Mouse (Mus musculus): Measurements from ENCODE around the gene Chchd5.

The Chchd5 gene

DNA sequence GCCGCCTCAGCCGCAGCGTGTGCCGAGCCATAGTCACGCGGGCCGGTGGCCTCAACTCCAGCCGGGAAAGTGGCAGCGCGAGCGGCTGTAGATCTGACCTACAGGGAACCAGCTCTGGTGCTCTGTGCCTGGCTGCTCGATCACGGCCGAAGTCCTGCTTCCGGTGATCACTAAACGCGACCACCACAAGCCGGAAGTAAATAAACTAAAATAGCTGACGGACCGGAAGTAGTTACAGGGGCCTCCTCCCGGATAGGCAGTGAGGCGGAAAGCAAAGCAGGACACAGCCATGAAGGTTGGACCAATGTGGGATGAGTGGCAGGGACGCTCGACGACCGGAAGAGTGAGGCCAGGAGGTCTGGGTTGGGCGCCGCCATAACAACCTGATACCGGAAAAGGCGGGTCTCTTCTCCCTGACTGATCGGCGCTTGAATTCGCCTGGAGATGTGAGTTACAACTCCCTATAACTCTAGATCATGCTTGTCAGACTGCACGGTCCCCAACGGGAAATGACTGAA lies at the start of gene Chchd5:
Gene Chchd5 (plus strand): TSS at position 289 of the 518 bp plus-strand sequence.
- DNase-seq (ENCODE audit: low read depth, low spot score), result peak; percentile 91

DNA sequence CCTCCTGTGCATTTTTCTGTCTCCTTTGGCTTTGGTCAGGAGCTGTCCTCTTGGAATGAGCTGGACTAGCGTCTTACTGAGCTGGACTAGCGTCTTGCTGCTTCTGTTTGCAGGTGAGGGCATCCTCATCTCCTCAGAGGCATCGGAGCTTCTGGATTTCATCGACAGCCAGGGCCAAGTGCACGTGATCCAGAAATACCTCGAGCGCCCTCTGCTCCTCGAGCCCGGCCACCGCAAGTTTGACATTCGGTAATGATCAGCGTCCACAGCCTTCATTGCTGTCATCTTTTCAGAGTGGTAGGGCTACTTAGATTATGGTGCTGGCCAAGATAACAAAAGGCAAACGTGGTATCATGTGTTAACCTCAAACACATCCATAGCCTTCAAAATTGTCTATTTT lies 48.4 kb upstream of the Chchd5 start:
- no peak for DNase-seq (ENCODE audit: low read depth, low spot score)

DNA sequence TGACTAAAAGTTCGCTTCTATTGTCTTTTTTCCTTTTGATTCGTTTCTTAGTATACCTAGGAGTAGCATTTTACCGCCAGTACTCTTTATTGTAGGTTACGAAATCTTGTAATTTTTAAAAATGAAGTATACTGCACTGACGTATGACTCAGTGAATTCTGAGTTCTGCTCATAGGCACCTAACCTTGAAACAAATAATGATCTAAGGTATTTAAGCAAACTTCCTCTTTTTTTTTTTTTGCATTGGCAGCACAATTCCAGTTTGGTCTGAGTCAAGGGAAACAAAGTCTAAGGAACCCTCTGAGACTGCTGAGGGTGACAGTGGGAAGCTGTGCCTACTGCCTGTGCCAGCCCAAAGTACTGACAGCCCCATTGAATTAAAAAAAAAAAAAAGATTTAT lies 46.0 kb upstream of the Chchd5 start:
- DNase-seq (ENCODE audit: low read depth, low spot score), result no peak

DNA sequence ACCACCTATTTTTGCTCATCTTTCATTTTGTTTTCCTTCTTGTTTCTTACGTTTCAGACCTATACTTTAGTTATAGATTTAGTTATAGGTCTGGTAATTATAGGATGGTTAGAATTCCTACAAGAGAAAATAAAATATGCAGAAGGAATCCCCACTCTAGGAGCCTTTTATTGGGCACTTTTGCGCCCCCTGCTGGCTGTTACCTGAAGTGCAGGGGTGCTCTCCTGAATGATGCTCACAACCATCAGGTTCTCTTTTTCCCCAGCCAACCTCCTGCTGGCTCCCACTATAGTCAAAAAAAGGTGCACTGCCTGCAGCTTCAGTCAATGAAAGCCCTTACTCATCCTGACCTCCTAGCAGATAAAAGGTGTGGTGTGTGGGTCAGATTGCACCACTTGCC lies 44.5 kb upstream of the Chchd5 start:
- peak; percentile 43 for DNase-seq (ENCODE audit: low read depth, low spot score)

DNA sequence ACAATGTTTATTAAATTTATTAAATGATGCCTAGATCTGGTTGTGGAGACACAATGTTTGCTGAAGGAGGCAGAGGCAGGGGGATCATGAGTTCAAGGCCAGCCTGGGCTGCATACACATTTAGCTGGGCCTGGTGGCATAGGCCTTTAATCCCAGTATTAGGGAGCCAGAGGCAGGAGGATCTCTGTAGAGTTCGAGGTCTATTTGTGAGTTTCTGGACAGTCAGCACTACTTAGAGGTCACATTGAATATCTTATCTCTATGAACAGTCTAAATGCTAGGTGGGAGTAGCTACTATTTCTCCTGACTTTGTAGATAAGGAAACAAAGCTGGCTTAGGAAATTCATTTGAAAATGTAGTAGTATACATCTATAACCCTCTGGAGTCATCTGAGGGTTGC lies 42.0 kb upstream of the Chchd5 start:
- no peak for DNase-seq (ENCODE audit: low read depth, low spot score)

DNA sequence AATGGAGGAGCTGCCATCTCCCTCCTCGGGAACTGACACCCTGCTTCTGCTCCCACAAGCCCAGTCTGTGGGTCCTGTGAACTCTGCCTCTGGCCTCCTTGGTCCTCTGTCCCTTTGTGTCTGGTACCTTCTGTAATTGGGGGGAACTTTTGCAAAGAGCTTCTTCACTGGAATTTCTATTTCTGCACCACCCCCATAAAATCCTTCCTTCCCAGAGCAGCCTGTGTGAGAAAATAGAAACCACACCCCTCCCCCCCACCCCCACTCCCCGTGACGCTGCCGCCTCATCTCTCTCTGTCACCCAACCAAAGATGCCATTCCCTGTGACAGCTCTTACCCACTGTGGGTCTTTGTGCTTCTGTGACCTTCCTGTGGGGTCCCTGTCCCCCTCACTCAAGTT lies 39.1 kb upstream of the Chchd5 start:
- no peak for DNase-seq (ENCODE audit: low read depth, low spot score)

DNA sequence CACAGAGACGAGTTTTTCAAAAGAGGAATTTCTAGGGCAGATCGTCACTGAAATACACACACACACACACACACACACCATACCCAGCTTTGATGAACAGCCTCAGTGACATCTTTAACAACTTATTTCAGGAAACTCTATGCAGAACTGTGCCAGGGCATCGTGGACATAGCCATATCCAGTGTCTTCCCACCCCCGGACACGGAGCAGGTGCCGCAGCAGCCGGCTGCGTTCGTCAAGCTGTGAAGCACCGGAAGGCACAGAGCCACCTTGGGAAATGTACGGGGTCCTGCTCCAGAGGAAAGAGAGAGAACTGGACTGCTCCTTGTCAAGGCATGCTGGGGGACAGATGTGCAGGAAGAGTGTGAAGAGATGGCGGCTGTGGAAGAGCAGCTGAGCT lies 36.7 kb upstream of the Chchd5 start:
- no peak for DNase-seq (ENCODE audit: low read depth, low spot score)

DNA sequence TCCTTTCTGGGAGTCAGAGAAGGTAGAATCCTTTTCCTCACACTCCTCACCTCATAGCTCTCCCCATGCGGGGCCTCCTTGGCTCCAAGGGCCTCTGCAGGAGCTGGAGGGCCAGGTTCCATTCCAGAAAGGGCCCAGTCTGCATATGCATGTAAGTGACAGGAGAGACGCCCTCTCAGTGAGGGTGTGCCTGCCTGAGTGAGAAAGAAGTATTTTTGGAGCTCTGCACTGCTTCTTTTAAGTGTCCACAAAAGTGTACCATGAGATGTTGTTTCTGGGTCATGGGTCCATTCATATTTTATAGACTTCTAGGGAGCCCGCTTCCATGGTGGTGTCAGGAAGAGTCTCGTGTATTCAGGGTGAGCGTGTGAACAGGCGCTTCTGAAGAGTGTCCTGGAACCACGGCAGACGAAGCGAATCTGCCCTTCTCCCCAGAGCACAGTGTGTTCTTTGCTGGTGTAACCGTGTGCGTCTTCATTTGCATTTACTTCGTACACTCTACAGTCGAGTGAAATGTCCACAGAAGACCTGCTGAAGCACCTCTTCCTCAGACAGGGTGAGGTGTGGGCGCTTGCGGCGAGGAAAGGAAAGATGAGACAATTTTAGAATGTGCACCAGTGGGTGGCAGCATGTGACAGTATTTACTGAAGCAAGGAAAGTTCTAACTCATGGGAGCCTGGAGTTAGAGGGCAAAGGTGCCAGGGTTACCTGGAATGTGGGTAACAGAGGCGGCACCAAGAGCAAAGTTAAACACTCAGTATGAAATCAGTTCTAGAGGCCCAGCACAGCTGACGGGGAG lies 35.4 kb upstream of the Chchd5 start:
- DNase-seq (ENCODE audit: low read depth, low spot score), result no peak

DNA sequence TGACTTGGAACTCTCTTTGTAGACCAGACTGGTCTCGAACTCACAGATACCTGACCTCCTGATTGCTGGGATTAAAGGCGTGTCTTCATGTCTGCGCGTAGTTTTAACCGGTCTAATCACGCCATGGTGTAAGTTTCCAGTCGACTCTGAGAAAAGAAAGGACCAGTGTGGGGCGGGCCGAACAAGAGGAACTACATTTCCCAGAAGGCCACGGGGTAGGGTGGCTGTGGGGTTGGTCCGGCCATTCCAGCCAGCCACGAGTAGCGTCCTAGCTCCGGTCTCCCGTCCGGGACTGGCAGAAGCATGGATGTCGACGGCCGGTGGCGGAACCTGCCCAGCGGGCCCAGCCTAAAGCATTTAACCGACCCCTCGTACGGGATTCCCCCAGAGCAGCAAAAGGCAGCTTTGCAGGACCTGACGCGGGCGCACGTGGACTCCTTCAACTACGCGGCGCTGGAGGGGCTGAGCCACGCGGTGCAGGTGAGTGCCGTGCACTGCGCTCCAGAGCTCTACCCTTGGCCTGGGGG lies 28.7 kb upstream of the Chchd5 start, which contains the start of gene Polr1b:
Gene Polr1b (plus strand): TSS at position 212 of the 527 bp plus-strand sequence.
- peak; percentile 87 for DNase-seq (ENCODE audit: low read depth, low spot score)

DNA sequence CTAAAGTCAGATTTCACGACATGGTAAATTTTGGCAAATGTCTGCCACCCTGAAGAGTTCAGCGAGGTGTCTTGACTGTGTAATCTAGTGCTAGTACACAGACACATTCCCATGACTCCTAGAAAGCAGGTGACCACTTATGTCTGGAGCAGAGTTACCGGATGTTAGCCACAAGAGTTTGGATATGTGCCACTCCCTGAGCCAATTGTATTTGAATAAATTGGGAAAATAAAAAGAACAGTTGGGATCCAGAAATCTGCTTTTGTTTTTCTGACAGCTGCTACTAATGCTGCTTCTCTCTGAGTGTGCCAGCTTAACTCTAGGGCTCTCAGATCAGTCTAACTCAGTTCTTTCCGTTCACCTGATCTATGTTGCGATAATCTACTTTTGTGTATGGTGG lies 16.6 kb upstream of the Chchd5 start:
- no peak for DNase-seq (ENCODE audit: low read depth, low spot score)

DNA sequence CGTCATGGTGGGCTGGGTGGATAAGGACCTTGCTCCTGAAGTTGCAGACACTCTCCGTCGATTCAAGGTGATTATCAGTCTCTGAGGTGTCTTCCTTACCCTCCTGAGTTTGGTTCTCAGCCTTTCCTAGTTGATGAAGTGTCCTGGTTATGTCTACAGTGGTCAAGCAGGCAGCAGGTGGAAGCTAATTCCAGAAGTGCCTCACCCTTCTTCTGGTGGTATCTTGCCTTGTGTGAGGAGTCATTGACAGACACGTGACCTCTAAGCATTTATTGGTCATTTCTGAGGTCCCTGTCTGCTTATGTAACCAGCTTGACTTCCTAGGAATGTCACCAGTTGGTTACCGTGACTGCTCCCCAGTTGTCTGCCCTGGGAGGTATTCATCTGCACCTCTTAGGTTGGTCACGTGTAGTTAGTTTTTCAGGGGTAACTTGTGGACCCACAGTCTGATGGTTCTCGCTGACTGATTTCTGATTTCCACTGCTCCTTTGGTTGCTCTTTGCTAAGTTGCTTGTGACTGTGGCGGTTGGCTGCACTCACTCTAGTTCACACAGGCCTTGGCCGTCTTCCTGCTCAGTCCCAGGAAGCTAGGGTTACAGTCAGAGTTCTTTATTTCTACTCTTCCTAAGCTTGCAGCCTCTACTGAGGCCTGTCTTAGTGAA lies 13.7 kb upstream of the Chchd5 start:
- no peak for DNase-seq (ENCODE audit: low read depth, low spot score)

DNA sequence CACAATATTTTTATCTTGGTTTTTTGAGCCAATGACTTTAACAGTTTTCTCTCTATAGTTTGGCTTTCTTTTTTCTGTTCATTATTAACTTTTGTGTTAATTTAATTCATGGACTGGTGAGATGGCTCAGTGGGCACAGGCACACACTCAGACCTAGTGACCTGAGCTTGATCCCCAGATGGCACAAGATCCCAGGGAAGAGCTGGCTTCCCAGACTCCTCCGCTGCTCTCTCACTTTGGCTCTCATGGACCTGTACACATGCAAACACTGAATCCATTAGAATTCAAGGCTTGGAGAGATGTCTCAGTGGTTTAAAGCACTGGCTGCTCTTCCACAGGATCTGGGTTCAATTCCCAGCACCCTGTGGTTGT lies 13.1 kb upstream of the Chchd5 start:
- DNase-seq (ENCODE audit: low read depth, low spot score), result no peak

DNA sequence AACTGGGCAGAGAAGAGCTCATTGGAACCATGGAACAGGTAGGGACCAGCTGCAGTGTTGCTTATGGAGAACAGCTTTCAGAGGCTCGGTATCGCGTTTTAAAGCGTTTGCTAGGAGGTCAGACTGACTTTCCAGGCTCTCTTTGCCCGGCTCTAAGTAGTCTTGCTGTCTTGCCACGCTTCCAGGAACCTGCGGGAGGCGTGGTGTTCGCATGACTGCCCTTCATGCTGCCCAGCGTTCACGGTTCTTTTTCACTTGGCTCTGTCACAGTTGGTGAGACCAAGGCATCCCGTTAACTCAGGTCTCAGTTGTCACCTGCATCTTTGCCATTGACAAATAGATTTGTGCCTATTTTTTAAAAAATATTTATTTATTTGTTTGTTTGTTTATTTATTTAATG lies 11.4 kb upstream of the Chchd5 start:
- no peak for DNase-seq (ENCODE audit: low read depth, low spot score)

DNA sequence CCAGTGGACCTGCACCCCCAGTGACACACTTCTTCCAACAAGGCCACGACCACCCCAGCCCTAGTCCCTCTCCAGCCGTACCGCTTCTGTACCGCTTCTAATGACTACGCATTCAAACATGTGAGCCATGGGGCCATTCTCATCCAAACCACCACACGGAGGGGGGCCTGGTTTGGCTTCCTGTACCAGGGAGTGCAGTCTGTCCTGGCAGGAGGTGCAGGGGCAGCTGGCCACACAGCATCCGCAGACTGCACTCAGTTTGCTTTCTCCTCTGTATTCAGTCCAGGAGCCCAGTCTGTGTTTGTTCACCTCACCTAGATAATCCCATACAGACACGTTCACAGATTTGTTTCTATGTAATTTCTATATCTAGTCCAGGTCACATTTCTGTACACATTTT lies 7.5 kb upstream of the Chchd5 start:
- DNase-seq (ENCODE audit: low read depth, low spot score), result no peak

DNA sequence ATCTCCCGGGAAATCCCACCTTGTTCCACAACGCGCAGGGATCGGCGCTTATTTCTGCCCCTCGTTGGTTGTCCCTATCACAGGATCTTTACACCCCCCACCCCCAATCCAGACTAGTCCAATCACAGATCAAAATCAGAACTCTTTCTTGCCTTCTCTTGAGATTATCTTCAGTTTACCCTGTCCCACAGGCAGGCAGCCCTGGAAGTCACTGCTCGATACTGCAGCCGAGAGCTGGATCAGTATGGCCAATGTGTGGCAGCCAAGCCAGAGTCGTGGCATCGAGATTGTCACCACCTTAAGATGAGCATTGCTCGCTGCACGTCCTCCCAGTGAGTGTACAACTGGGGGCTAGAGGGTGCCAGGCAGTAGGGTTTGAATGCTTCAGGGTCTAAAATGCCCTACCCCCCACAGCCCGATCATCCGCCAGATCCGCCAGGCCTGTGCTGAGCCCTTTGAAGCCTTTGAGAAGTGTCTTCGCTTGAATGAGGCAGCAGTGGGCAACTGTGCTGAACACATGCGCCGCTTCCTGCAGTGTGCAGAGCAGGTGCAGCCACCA lies 566 bp downstream of the Chchd5 start:
- no peak for DNase-seq (ENCODE audit: low read depth, low spot score)

DNA sequence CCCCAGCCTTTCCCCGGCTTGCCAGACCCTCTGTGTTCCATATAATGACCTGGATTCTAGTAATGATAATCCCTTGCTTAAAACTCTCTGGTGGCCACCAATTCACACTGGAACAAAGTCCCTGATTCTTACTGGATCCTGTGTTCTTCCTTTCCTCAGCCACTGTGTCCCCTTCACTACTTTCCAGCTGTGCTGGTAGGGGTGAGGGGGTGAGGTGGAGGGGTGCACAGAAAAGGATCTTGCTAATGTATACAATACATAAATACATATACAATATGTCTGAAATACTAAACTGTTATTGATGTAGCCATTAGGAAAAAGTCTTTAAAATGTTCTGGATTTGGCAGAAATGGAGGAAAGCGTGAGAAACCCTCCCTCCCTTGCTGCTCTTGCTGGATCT lies 1.3 kb downstream of the Chchd5 start:
- no peak for DNase-seq (ENCODE audit: low read depth, low spot score)

DNA sequence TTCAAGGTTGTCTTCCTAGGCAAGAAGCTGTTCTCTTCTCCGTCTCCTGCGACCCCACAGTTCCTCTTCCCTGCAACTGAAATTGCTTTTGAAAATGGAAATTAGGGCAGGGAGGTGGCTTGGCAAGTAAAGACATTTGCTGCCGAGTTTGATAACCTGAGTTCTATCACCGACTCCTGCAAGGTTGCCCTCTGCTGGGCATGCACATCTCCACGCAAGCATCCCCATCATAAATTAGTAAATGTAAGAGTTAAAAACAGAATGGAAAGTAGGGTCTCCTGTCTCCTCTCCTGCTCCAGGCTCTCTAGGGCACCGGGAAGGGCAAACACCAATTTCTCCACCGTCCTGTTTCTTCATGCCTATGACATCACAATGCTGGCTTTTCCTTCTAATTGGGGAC lies 2.7 kb downstream of the Chchd5 start:
- no peak for DNase-seq (ENCODE audit: low read depth, low spot score)

DNA sequence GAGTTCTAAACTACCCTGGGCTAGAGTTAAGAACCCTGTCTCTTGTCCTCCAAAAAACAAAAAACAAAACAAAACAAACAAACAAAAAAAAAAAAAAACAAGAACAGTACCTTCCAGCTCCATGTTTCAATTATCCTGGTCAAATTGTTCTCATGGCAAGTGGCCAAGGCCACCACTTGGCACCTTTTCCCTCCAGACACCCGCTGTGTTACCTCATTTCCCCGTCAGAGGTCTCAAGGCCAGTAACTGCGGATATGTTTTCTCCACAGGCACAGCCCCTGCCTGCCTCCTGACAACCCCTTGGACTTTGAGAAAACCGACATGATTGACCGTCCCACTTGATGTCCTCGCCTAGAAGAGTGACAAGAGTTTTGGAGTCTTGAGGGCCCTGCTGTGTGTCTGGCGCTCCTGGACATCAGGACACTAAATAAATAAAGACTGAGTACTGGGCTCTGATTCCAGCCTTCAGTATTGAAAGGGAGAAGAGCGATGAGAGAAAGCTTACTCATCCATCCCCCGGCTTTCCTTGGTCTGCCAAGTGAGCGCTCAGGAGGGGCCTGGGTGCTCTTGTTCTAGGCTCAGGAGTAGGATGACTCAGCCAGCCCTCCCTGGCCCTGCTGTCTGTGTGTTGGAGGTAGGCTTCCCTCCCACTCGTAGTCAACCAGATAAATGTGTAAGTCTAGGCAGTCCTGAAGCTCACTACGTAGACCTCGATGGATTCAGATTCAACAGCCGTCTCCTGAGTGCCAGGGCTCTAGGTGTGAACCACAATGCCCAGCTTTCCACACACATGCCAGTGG lies 3.7 kb downstream of the Chchd5 start:
- no peak for DNase-seq (ENCODE audit: low read depth, low spot score)

DNA sequence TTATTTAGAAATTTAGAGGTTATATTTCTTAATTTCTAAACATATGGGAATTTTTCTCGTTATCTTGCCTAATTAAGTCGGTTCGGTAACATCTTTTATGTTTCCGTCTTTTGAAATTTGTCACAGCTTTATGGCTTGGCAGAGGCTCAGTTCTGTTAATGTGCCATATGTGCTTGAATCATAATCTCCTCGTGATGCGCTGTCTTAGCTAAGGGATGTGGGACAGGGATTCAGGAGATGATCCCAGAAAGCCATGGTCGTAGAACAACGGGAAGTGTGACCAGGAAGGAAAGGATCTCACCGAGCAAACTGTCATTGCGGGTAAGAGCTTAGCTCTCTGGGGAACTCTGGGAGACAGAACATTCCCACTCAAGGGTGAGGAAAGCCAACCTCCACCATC lies 10.4 kb downstream of the Chchd5 start:
- DNase-seq (ENCODE audit: low read depth, low spot score), result no peak

DNA sequence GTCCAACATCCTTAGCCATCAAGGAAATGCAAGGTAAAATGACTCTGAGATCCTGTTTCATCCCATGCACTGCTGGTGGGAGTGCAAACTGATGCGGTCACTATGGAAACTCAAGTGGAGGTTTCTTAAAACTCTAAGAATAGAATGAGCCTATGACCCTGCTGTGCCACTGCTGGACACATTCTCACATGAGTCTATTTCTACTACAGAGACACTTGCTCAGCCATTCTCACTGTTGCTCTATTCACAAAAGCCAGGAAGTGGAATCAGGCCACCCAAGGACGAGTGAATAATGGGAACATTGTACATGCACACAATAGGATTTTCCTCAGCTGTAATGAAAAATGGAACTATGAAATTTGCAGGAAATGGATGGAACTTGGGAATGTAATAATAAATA lies 19.3 kb downstream of the Chchd5 start:
- no peak for DNase-seq (ENCODE audit: low read depth, low spot score)

DNA sequence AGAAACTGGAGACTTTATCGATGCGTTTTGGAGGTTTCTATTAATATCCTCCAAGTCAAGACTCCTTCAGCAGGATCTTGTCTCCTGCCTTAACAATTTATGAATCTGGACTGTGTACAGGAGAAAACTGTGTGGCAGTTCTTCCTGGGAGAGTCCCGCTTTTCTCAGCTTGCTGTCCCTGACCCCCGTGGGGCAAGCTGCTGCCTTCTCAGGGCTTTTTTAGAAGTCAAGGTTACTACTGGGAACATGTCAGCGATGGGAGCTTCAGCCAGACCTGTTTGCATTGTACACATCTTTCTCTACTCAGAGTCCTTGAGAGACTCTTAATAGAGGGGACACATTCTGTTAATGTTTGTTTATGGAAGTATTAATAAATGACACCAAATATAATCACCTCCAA lies 20.9 kb downstream of the Chchd5 start:
- no peak for DNase-seq (ENCODE audit: low read depth, low spot score)

DNA sequence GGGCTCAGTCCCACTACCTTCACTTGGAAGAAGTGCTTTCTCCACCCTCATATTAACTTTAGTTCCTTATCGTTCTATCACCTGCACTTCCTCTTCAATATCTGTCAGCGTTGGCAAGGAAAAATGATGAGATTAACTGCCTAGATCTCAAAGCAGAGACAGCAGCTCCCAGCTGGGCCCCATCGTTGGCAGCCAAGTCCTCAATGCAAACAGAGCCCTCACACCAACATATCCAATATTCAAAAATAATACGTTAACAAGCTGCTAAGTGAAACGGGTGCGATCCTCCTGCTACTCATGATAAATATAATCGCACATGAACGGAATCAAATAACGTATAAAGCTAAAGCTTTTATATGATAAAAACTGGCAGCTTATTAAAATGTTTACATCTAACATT lies 21.6 kb downstream of the Chchd5 start:
- no peak for DNase-seq (ENCODE audit: low read depth, low spot score)
